Mouse (Mus musculus) neural tube, embryonic 13.5 days (tissue): ENCODE measurements around the gene Abhd14b. TPM values are rescaled to one million over a fixed set of nuclear protein-coding genes. Genes with fewer than 3 reads are reported as not detected.
A peak's percentile ranks its signal among the peaks of the same experiment; 100 is the strongest.

Experiments
- ATAC-seq: fragments of 200-750 bp; cut with Nextera tagmentation; 2 replicates; pipeline ENCODE4 v1.8.0; 2017; ENCODE audit warnings: low read depth, mild to moderate bottlenecking, moderate TSS enrichment, moderate library complexity
- H3K27ac ChIP-seq: fragments of 300-500 bp; sonication (generic); replicated peaks from 2 replicates; pipeline ENCODE4 v1.5.1; 2015; ENCODE audit warnings: moderate library complexity, mild to moderate bottlenecking, inconsistent platforms
- H3K27me3 ChIP-seq: fragments of 300-500 bp; sonication (generic); 2 replicates; pipeline ENCODE4 v1.6.1; 2015; ENCODE audit warnings: mild to moderate bottlenecking, inconsistent platforms
- H3K36me3 ChIP-seq: fragments of 300-500 bp; sonication (generic); 2 replicates; pipeline ENCODE4 v1.6.1; 2015; ENCODE audit warnings: mild to moderate bottlenecking, inconsistent platforms
- H3K4me1 ChIP-seq: fragments of 300-500 bp; sonication (generic); replicated peaks from 2 replicates; pipeline ENCODE4 v1.6.1; 2015; ENCODE audit warnings: inconsistent platforms
- H3K4me2 ChIP-seq: fragments of 300-500 bp; sonication (generic); 2 replicates; pipeline ENCODE4 v1.6.1; 2015; ENCODE audit warnings: inconsistent platforms, mild to moderate bottlenecking, moderate library complexity
- H3K4me3 ChIP-seq: fragments of 300-500 bp; sonication (generic); 2 replicates; pipeline ENCODE4 v1.5.1; 2015; ENCODE audit warnings: mild to moderate bottlenecking, inconsistent platforms
- H3K9ac ChIP-seq: fragments of 300-500 bp; sonication (generic); 2 replicates; pipeline ENCODE4 v1.6.1; 2015; ENCODE audit warnings: moderate library complexity, mild to moderate bottlenecking, inconsistent platforms
- H3K9me3 ChIP-seq: fragments of 300-500 bp; sonication (generic); 2 replicates; pipeline ENCODE4 v1.6.1; 2016; ENCODE audit warnings: inconsistent platforms
- WGBS: fragments of 180-500 bp; shearing (Covaris S2); methylation state at CpG from one replicate; pipeline ENCODE4 v1.1.7; 2015; 5-methylcytosine and 5-hydroxymethylcytosine counted together
- polyA plus RNA-seq: library from polyadenylated mRNA; unstranded; fragments of >200 nt; fragmentation: Nextera tagmentation; extraction: Ambion mirVana; gene quantifications from 2 replicates; pipeline ENCODE4 v1.2.1, GENCODE M21; 2015

Gene Abhd14b
- polyA plus RNA-seq, 1 experiment from 2014 or later = 5.9 TPM

DNA sequence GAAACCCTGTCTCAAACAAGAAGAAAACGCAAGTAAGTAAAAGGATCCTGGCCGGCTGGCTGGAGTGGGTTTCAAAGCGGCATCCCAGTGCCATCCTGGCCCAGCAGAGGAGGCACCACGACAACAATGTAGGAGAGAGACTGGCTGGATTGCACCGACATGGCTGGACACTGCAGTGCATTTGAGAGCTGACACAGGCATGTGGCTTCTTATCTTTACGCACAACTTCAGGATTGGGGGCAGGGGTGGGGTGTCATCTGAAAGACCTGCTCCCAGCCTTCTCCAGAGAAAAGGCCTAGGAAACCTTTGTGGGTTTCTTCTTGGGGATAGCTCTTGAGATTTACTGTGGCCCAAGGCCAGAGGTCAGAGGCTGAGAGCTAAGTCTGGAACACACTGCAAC lies 35.5 kb upstream of the Abhd14b start:
- no peaks in the 10 kb centered on the region for H3K4me1 ChIP-seq
- H3K4me3 ChIP-seq = no peak overlapping the region
- no peak for ATAC-seq
- WGBS = 77% methylated on average over 6 of the region's 6 CpGs
- no peaks in the 10 kb centered on the region for H3K27me3 ChIP-seq
- H3K9ac ChIP-seq = no peak overlapping the region
- H3K4me2 ChIP-seq = no peak overlapping the region
- no peaks in the 10 kb centered on the region for H3K9me3 ChIP-seq
- H3K27ac ChIP-seq = no peak overlapping the region
- H3K36me3 ChIP-seq = no peaks in the 10 kb centered on the region

GRCm38 (mm10) chr9:106412210-106412609 lies 35.0 kb upstream of the Abhd14b start:
- Histone ChIP-seq H3K27ac (no peak overlapping the region), H3K9ac (no peak overlapping the region), H3K4me3 (no peak overlapping the region), H3K9me3 (no peaks in the 10 kb centered on the region), H3K4me1 (no peaks in the 10 kb centered on the region), H3K27me3 (no peaks in the 10 kb centered on the region; the same call in 1 of the 2 replicates), H3K36me3 (no peaks in the 10 kb centered on the region), H3K4me2 (no peak overlapping the region)
- no peak for ATAC-seq
- WGBS = 75% methylated on average over 3 of the region's 3 CpGs

GRCm38 (mm10) chr9:106413606-106414005 lies 33.7 kb upstream of the Abhd14b start:
- no peak for ATAC-seq
- Histone ChIP-seq H3K9ac (no peak overlapping the region), H3K27ac (no peak overlapping the region), H3K4me2 (no peak overlapping the region), H3K9me3 (no peaks in the 10 kb centered on the region), H3K36me3 (no peaks in the 10 kb centered on the region), H3K27me3 (no peaks in the 10 kb centered on the region; the same call in 1 of the 2 replicates), H3K4me3 (no peak overlapping the region), H3K4me1 (peaks cover 13% of the 10 kb centered on the region)
- WGBS = 84% methylated on average over 5 of the region's 5 CpGs

DNA sequence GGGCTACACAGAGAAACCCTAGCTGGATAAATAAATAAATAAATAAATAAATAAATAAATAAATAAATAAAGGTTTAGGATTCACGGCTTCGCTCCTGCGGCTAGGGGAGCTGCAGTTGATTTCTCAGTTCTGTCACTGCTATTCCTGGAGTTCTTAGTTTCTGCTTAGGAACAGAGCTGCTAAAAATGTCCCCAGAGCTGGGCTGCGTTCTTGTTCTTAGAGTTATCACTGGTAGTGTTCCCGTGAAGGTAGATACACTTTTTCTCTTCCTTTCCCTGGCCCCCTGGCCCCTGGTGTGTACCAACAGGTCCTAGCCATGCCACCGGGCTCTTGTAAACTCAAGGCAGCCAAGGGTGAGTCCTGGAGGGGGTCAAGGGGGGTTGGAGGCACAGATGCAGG lies 30.4 kb upstream of the Abhd14b start:
- no peak overlapping the region for H3K9ac ChIP-seq
- H3K9me3 ChIP-seq = no peaks in the 10 kb centered on the region
- 90% methylated on average over 6 of the region's 6 CpGs for WGBS
- no peak for ATAC-seq
- H3K4me1 ChIP-seq = peaks cover 30% of the 10 kb centered on the region
- H3K27ac ChIP-seq = no peak overlapping the region
- no peak overlapping the region for H3K4me2 ChIP-seq
- no peaks in the 10 kb centered on the region for H3K36me3 ChIP-seq
- no peak overlapping the region for H3K4me3 ChIP-seq
- H3K27me3 ChIP-seq = peaks cover 4% of the 10 kb centered on the region; the same call in 1 of the 2 replicates

- 19% methylated on average over 29 of the region's 29 CpGs for WGBS
- H3K9me3 ChIP-seq = no peaks in the 10 kb centered on the region
- no peak overlapping the region for H3K27ac ChIP-seq
- peak overlapping the region; percentile 62 for H3K4me2 ChIP-seq
- H3K4me3 ChIP-seq = peak overlapping the region; percentile 31
- peak; percentile 63 for ATAC-seq
- H3K4me1 ChIP-seq = peaks cover 34% of the 10 kb centered on the region
- H3K36me3 ChIP-seq = no peaks in the 10 kb centered on the region
- H3K27me3 ChIP-seq = peaks cover 4% of the 10 kb centered on the region; the same call in 1 of the 2 replicates
- peak overlapping the region; percentile 62 for H3K9ac ChIP-seq
These were observed 29.2 kb upstream of the Abhd14b start for GRCm38 (mm10) chr9:106417841-106418625.

DNA sequence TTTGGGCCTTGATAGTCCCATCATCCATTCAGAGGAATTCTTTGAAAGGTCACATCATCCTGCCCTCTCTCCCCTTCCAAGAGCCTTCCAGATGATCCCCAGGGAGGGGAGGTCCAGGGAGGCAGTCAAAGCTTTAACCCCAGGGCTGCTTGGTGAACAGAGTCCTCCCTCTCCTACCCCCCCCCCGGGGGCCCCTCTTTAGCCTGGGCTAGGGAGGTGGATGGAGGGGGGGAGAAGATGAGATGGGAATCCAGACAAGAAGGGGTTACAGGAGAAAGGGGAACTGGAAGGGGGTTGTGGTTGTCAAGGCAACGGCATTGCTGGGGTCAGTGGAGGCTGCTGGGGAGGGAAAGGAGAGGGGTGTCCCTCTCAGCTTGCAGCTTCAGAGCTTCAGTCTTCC lies 26.7 kb upstream of the Abhd14b start:
- H3K27ac ChIP-seq = no peak overlapping the region
- no peaks in the 10 kb centered on the region for H3K9me3 ChIP-seq
- H3K4me1 ChIP-seq = peaks cover 34% of the 10 kb centered on the region
- peak overlapping the region; percentile 47 for H3K9ac ChIP-seq
- no peak; the same call in 1 of the 2 replicates for ATAC-seq
- peaks cover 4% of the 10 kb centered on the region; the same call in 1 of the 2 replicates for H3K27me3 ChIP-seq
- no peak overlapping the region for H3K4me3 ChIP-seq
- WGBS = 0% methylated on average over 2 of the region's 2 CpGs
- H3K36me3 ChIP-seq = no peaks in the 10 kb centered on the region
- peak overlapping the region; percentile 22 for H3K4me2 ChIP-seq

DNA sequence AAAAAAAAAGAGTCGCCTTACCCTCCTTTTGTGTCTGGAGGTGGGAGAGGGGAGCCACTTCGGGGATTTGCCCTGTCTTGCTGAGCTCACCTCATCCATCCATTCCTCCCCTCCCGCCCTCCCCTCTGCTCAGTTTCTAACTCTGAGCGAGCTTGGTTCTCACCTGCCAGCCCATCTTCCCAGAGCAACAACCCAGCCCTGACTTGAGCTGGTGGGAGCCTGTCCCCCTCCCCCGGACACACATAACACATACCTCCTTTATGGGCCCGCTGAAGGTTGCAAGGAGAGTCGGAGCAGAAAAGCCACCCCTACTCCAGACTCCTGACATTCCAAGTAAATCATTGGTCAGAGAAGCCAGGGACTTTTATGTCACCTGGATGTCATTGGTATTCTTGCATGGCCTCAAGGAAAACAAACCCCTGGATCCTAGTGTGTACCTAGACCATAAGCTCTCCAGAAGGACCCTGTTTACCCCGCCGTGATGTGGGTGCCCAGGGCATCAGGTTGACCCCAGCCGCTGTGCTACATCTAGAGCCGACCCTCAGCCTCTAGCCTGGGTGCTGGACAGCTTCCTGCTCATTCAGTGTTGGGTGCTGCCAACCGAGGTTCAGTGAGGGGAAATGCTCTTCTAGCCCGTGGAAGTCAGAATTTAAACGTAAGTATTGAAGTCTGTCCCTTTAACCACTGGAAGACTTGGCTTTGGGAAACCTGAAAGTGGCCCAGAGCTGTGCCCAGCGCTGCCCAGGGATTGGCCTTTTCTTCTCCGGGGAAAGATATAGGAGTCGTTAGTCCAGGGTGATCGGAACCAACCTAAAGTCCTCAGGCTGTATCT lies 26.0 kb upstream of the Abhd14b start:
- Histone ChIP-seq H3K4me1 (peaks cover 34% of the 10 kb centered on the region), H3K27ac (no peak overlapping the region), H3K4me2 (peak overlapping the region; percentile 40), H3K27me3 (peaks cover 4% of the 10 kb centered on the region; the same call in 1 of the 2 replicates), H3K36me3 (no peaks in the 10 kb centered on the region), H3K9me3 (no peaks in the 10 kb centered on the region), H3K4me3 (no peak overlapping the region), H3K9ac (peak overlapping the region; percentile 47)
- 8% methylated on average over 18 of the region's 18 CpGs for WGBS
- ATAC-seq = peak; percentile 24

- no peak overlapping the region for H3K4me3 ChIP-seq
- peak; percentile 75 for ATAC-seq
- peaks cover 4% of the 10 kb centered on the region; the same call in 1 of the 2 replicates for H3K27me3 ChIP-seq
- peaks cover 34% of the 10 kb centered on the region for H3K4me1 ChIP-seq
- no peak overlapping the region for H3K27ac ChIP-seq
- WGBS = 0% methylated on average over 3 of the region's 3 CpGs
- H3K9ac ChIP-seq = no peak overlapping the region
- H3K36me3 ChIP-seq = no peaks in the 10 kb centered on the region
- no peaks in the 10 kb centered on the region for H3K9me3 ChIP-seq
- H3K4me2 ChIP-seq = peak overlapping the region; percentile 40
These were observed 25.4 kb upstream of the Abhd14b start for GRCm38 (mm10) chr9:106421865-106422160.

DNA sequence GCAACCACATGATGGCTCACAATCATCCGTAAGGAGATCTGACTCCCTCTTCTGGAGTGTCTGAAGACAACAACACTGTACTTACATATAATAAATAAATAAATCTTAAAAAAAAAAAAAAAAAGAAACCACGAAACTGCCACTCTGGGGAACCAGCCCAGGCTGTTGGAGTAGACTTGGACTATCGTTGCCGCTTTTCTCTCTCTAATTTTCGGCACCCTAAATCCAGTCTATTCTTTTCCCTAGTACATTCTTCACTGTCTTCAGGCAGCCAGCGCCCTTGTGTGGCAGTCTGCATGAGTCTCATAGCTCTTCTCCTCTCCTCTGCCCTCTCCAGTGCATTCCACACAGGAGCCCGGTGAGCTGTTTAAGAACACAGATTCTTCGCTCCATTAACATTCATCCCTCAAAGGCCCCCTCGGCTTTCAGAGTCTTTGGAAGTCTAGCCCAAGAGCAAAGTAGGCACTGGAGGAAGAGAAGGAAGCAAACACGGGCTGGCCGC lies 18.5 kb upstream of the Abhd14b start:
- H3K4me3 ChIP-seq = peak overlapping the region; percentile 87

GRCm38 (mm10) chr9:106429221-106430014 lies 17.8 kb upstream of the Abhd14b start, which contains the start of gene Rpl29:
Gene Rpl29 (plus strand): TSS chr9:106429454.
- Histone ChIP-seq H3K4me1 (peaks cover 19% of the 10 kb centered on the region), H3K9ac (peak within 1 kb of the TSS; percentile 98), H3K27me3 (no peaks in the 10 kb centered on the region), H3K4me2 (peak within 1 kb of the TSS; percentile 89), H3K9me3 (no peaks in the 10 kb centered on the region), H3K36me3 (peaks cover 38% of the 10 kb centered on the region), H3K27ac (peak within 1 kb of the TSS; percentile 98), H3K4me3 (peak within 1 kb of the TSS; percentile 87)
- WGBS = under 1% methylated on average over 55 of the region's 55 CpGs
- peak; percentile 93 for ATAC-seq

More for the DNA sequence above, 18.5 kb upstream of the Abhd14b start:
- Histone ChIP-seq H3K27ac (peak overlapping the region; percentile 98), H3K9me3 (no peaks in the 10 kb centered on the region), H3K4me1 (peaks cover 19% of the 10 kb centered on the region), H3K4me2 (peak overlapping the region; percentile 70), H3K9ac (peak overlapping the region; percentile 79), H3K27me3 (no peaks in the 10 kb centered on the region), H3K36me3 (peaks cover 32% of the 10 kb centered on the region)
- peak; percentile 68 for ATAC-seq
- WGBS = 13% methylated on average over 11 of the region's 11 CpGs

DNA sequence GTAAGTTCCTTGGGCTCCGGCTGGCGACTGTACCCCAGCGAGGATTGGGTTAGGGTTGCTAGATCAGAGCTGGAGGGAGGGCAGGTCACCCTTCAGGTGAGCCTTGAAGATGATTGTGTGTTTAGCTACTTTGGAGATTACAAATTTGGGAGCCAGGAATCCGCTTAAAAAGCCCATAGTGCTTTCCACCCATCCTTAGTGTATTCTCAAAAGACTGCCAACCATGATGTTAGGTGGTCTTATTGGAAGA lies 17.3 kb upstream of the Abhd14b start:
- under 1% methylated on average over 4 of the region's 4 CpGs for WGBS

More for the DNA sequence above, 17.3 kb upstream of the Abhd14b start:
- Histone ChIP-seq H3K9ac (peak overlapping the region; percentile 98), H3K27me3 (no peaks in the 10 kb centered on the region), H3K36me3 (peaks cover 40% of the 10 kb centered on the region), H3K27ac (peak overlapping the region; percentile 98), H3K4me3 (peak overlapping the region; percentile 87), H3K9me3 (no peaks in the 10 kb centered on the region), H3K4me1 (peaks cover 19% of the 10 kb centered on the region), H3K4me2 (peak overlapping the region; percentile 89)
- ATAC-seq = no peak
